Mouse (Mus musculus): ENCODE results near the gene Pml. TPM values are rescaled to one million over a fixed set of nuclear protein-coding genes. Genes with fewer than 3 reads are reported as not detected.
A peak's percentile ranks its signal among the peaks of the same experiment; 100 is the strongest.
"Not testable (repeated sequence)": the region's sequence is repeated elsewhere in the genome, so short reads cannot be mapped to it uniquely, and the experiment has no call there.

Pml gene
- total RNA-seq, 4 experiments from 2014 or later, result 23.4 to 45.6 (median 31.8) TPM

DNA sequence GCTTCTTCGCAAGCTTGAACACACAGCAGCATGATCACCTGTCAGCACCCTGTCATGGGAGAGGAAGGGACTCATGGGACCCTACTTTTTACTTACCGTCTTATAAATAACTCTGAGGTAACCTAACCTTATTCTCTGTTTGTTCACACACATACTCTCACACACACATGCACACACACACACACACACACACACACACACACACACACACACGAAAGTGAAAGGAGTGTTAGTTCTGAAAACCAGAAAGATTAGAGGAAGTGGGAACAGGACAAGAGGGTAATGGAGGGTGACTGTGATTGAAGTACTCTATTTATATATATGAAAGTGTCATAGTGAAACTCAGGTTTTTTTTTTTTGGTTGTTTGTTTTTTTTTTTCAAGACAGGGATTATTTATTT, 21.5 kb upstream of the Pml start:
- no peak for DNase-seq

DNA sequence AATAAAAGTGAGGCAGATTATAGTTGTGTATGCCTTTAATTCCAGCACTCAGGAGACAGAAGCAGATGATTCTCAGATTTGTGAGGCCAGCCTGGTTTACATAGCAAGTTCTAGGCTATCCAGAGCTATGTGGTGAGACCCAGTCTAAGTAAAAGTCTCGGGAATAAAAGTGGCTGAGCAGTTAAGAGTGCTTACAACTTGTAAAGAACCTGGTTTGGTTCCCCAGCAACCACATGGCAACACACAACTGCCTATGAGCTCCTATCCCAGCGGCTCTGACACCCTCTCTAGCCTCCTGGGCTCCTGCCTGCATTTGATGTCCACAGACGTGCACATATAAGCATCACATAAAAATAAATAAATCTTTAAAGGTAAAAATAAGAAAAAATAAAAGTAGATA, 20.5 kb upstream of the Pml start:
- DNase-seq, result no peak

GRCm38 (mm10) chr9:58268384-58269313, 19.1 kb upstream of the Pml start:
- no peak for DNase-seq

GRCm38 (mm10) chr9:58267046-58267445, 17.5 kb upstream of the Pml start:
- no peak for DNase-seq

DNA sequence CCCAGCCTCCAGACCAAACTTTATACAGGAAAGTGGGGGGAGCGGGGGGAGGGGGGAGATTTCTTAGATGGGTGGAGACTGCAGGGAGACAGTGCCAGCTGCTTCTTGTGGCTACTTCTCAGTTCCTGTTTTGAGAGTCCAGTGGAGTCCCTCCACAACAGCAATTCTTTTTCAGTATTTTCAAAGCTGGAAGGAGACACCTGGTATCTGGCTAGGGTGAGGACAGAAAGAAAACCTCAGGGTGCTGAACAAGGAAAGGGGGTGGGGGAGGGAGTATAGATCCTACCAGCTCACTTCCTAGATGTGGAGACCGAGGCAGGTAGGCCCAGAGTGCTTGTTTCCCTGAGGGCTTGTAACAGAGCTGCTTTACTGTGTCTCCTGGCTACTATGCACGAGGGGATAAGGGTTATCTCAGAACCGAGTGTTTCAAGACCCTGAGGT, 17.0 kb upstream of the Pml start:
- DNase-seq, result no peak

DNA sequence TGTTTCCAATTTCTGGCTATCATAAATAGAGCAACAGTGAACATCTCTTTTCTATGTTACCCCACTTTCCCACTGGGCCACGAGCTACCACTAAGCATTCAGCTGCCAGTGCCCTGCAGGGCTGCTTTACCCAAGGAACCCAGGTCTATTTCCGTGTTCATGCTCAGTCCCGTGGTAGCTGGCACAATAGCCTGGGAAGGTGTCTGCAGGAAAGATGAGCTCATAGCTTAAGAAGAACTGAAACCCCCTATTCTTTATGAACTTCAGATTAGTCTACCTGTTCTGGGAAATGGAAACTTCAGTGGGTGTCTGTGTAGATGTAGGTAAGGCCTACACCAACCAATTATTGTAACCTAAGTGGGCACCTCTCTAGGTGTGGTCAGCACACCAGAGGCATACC, 15.8 kb upstream of the Pml start:
- DNase-seq, result no peak

- DNase-seq, result no peak
These were observed 12.9 kb upstream of the Pml start for GRCm38 (mm10) chr9:58262507-58262906.

DNA sequence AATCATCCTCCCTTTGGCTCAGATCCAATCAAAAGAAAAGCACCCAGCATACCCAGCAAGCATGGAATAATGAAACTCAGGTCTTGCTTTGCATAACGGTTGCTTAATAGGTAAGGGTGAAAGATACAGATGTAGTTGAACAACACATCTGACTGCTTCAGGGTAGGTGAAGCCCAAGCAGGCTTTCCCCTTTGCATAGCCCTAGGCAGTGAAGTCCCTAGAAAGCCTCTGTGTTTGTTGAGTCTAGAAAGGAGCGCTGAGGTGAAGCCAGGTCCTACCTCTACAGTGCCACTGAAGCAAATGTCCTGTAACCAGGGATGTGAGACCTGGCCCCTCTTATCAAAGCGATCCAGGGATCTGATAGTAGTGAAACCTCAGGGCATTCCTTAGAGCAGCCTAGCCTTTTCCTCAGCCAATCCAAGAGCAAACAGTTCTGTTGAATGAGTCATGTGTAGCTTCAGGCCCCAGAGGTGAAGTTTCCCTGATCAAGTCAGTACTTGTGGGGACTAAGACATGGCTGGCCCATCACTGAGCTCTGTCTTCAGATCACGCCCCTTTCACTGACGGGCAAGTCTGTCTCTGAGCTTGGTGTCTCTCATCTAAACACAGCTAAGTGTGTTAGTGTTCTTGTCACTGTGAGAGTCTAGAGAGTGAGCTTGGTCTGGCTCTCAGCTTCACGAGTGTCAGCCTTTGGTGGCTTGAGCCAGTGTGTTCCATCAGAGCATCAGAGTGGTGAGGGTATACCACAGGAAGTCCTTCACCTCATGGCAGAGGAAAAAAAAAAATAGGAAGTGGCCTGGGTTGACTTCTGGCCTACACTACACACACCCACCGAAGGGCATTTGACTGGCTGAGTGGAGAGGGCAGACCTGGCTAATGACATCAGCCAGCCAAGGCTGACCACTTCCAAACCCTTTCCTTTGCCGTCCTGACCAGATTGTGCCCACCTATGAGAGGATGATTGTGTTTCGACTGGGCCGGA, 6.4 kb upstream of the Pml start:
- no peak for DNase-seq

DNA sequence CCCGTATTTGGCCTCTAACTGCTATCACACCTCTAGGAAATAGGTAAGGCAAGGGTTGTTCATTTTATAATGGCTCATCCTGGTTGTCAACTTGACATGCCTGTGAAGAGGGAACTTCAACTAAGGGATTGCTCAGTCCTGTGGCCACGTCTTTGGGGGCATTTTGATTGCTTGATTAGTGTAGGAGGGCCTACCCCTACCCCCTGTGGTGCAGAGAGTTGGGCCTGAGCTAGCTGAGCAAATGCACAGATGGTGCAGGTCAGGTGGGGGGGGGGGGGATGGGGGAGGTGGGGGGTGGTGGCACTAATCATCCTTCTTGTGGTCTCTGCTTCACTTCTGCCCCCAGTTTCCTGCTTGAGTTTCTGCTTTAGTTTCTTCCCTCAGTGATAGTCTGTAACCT, 5.5 kb upstream of the Pml start:
- no peak for DNase-seq

GRCm38 (mm10) chr9:58253805-58254122, 4.2 kb upstream of the Pml start:
- DNase-seq, result not testable (repeated sequence)

DNA sequence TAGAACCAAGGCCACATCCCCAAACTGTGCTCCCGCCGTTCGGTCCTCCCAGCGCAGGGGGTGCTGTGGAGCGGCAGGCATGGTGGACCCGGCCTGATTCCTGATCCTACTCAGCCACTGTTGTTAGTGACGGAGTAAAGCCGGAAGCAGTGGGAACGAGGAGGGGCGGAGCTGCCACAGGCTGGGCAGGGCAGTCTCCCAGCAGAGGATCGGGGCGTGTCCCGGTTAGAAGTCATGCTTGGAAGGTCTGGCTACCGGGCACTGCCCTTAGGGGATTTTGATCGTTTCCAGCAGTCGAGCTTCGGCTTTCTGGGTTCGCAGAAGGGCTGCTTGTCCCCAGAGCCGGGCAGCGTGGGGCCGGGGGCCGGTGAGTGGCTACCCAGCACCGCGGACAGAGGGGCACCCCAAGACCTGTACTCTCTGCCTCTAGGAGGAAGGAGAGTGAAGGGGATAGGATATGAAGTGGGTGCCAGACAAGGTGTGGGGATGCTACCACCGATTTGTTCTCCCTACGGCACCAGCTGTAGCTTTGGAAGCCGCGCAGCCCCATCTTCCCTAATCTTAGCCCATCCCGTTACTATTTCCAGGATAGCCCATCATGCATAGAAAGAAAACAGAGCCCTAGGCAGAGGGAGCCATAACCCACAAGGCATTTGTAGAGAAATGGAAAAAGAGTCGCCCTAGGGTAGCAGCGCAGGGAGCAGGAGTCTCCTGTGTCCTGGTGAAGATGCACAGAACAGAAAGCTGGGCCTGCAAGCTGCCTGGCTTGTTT, 3.6 kb upstream of the Pml start, which contains the start of gene Stoml1:
Gene Stoml1 (plus strand): TSS at position 132 of the 772 bp plus-strand sequence.
- peak; percentile 95 for DNase-seq

DNA sequence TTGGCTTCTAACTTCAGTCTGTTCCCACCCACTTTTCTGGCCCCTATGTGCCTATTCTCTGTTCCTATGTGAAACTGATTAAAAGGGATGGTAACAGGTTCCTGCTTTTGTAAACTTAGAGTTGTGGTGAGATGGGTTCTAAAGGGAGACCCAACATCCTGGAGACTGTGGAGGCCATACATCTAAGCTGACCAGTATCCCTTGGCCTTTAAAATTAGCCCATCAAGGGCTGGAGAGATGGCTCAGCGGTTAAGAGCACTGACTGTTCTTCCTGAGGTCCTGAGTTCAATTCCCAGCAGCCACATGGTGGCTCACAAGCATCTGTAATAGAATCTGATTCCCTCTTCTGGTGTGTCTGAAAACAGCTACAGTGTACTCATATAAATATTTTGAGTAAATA, 1.1 kb upstream of the Pml start:
- not testable (repeated sequence) for DNase-seq

DNA sequence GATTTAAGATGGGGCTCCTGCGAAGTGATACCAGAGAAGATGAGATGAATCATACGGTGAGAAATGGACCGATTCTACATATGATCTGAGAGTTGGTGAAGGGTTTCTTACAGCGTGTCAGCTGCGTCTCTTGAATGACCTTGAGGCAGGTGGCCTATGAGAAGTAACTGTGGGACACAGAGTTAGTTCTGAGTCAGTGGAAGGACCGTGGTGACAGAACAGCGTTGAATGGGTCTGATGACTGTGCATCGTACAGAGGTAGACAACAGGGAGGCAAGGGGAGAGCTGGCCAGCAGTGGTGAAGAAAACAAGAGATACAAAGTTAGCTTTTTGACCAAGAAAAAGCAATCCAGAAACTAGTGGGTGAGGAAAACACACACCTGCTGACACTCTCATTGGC, 736 bp upstream of the Pml start:
- no peak for DNase-seq

- DNase-seq, result no peak
These were observed 706 bp downstream of the Pml start for GRCm38 (mm10) chr9:58248746-58249413.

- DNase-seq, result peak; percentile 72
These were observed 2.4 kb downstream of the Pml start for GRCm38 (mm10) chr9:58247064-58247759.

DNA sequence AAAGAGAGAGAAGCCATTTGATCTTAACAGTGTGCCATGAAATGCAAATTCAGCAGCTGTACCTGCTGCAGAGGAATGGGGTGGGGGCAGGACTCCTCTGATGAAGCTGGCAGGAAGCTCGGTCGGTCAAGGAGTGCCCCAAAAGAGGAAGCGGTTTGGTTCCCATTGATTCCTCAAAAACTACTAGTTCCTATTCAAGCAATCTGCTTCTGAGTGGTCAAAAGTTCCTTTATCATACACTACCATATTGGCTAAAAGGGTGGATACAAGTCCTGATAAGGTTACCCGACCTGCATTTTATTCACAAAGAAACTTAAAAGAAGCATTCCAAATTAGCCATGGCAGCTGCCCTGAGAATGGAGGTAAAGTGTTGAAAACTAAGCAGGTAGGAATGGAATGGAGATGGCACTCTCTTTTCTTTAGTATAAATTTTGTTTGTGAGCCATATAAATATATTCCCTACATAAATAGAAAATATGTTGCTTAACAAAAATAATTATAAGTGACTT, 3.4 kb downstream of the Pml start:
- no peak for DNase-seq

GRCm38 (mm10) chr9:58243696-58244095, 5.9 kb downstream of the Pml start:
- DNase-seq, result no peak

- no peak for DNase-seq
These were observed 6.9 kb downstream of the Pml start for GRCm38 (mm10) chr9:58242696-58243095.

- peak; percentile 64 for DNase-seq
These were observed 7.7 kb downstream of the Pml start for GRCm38 (mm10) chr9:58241780-58242485.

DNA sequence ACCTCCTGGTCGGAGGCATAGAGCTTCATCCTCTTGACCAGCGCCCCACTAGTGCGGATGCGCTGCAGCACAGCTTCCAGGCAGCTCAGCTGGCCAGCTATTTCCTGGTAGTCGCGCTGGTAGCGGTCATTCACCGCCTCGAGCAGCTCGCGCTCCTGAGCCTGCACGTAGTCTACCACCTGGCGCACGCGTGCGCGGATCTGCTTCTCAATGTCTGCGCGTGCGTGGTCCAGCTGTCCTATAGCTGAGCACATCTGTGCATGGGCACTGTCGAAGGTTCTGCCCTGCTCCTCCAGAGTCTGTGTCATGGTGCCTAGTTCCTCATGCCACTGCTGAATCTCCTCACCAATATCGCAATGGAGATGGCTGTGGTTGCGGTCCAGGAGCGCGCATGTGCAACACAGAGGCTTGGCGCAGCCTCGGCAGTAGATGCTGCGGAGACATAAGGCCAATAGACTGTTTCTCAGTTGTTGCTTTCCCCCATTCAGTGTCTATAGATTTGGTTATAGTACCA, 15.0 kb downstream of the Pml start:
- no peak for DNase-seq
